Mouse (Mus musculus) mature B cell (primary cell): ENCODE data around the gene Ccdc69.

Experiments used
- in situ Hi-C: fragments of 300-500 bp; cut with MboI; formaldehyde crosslinking; loops from 2 replicates; pipeline ENCODE4 v1.14.3; 2019

The Ccdc69 gene

GRCm38 (mm10) chr11:55036601-55037000, 41.3 kb downstream of the Ccdc69 start:
- in situ Hi-C loops = no loop called here

GRCm38 (mm10) chr11:55033040-55033660, 44.8 kb downstream of the Ccdc69 start, which contains the start of gene Anxa6:
Anxa6 (minus strand) TSS chr11:55033445.
- in situ Hi-C loops = no loop called here

GRCm38 (mm10) chr11:55032286-55032685, 45.6 kb downstream of the Ccdc69 start:
- in situ Hi-C loops = no loop called here

DNA sequence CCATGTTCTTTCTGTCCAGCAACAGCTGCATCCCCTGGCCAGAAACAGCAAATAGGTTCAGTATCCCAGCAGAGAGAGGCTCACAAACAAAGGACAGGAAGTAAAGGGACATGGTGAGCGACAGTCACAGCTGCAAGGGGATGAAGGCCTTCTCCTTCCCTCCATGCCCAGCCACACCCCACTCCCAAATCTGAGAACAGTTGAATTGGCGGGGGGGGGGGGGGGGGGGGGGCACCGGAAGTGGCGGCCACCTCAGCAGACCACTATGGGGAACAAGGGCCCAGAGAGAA, 46.0 kb downstream of the Ccdc69 start:
- in situ Hi-C loops = no loop called here

DNA sequence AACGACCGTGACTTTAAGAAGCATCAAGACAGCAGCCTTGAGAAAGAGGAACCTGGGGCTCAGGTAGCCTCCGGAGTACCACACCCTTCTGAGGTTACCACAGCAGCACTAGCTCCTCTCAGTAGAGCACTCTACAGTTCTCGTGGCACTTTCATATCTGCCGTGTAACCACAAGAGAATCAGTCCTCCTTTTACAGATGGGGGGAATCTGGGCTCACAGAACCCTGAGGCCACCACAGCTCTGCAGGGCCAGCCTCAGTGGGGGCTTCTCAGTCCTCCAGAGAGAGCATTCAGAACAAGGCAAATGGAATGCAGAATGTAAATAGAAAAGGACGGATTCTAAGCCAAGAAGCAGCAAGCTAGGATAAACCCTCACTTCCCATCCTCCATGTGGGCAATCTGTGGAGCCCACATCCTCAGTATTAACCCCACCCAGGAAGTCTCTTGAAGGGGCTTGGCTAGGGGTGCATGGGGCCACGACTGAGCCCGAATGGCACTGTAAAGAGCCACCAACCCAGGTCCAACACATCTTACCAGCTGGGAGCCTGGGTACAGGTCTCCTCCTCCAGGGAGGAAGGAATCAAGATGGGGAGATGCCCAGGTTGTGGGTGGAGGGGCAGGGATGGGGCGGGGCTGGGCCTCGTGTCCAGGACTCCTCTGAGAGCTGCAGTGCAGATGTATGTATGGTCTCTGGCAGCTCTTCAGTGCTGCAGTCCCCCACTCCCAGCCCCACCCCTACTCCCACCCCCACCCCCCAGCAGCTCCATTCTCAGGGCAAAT, 46.5 kb downstream of the Ccdc69 start:
- in situ Hi-C loops = no loop called here

DNA sequence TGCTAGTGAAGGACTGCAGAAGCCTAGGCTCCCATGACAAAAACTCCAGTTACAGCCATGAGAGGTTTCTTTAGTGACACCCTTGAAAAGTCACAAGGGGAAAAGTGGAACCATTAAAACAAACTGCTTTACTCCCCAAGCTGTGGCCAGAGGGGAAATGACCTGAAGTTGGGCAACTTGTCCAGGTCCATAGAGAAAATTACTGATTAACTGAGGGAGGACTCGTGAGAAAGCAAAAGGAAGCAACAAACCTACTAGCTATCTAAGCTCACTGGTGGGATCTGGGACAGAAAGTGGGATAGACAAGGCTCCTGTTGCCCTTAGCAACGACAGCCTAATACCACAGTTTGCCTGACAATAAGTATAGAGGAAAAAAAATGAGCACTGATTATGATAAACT, 49.4 kb downstream of the Ccdc69 start:
- in situ Hi-C loops = no loop called here

DNA sequence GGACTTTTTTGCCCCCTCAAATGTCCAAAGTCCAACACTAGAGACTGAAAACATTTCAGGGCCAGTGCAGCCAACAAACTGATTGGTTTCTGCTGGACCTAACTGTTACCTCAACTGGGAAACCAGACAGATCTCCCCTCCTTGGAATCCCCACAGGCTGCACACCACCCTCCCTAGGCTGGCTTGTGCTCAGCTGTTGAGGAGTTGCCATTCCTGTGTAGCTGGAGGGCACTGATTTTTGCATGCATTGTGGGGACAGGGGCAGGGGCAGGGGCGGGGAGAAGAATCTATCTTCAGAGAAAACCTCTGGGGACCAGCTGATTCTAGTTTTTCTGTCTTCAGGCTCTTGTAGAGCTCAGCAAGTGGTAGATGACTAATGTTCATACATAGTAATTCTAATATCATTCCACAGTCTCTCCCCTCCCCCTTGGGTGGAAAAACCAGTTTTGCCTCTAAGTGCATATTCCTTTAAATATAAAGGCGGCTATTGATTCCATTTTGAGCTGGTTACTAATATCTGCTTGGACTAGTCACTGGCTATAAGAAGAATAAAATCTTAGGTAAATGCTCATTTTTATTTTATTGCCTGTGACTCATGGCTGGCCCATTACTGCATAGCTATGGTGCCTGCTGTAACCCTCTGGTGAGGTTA, 50.6 kb downstream of the Ccdc69 start:
- in situ Hi-C loops = no loop called here

GRCm38 (mm10) chr11:55025896-55026295, 52.0 kb downstream of the Ccdc69 start:
- in situ Hi-C loops = no loop called here

- in situ Hi-C loops = no loop called here
Observed at GRCm38 (mm10) chr11:55023583-55023982, 54.3 kb downstream of the Ccdc69 start.

GRCm38 (mm10) chr11:55023049-55023564, 54.8 kb downstream of the Ccdc69 start:
- in situ Hi-C loops = no loop called here

GRCm38 (mm10) chr11:55022508-55022907, 55.4 kb downstream of the Ccdc69 start:
- in situ Hi-C loops = no loop called here

DNA sequence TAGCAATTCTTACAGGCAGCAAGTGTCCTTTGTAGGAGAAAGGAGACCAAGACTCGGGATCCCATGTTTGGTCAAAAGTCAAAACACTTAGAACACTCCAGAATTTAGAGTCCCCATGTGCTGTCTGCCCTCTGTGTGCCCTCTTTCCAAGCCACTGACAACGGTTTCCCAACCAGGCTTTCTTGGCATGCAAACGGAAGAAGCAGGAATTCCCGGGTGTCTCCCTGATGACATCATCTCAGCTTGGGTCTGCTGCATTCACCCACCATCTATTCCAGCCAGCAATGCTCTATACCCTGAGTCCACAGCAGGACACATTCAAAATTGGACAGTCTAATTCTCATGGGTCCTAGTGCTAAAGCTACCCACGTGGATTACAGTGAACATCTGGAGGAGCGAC, 56.1 kb downstream of the Ccdc69 start:
- in situ Hi-C loops = no loop called here

- in situ Hi-C loops = no loop called here
Observed at GRCm38 (mm10) chr11:55021458-55021857, 56.5 kb downstream of the Ccdc69 start.

- in situ Hi-C loops = no loop called here
Observed at GRCm38 (mm10) chr11:55019711-55020110, 58.2 kb downstream of the Ccdc69 start.

DNA sequence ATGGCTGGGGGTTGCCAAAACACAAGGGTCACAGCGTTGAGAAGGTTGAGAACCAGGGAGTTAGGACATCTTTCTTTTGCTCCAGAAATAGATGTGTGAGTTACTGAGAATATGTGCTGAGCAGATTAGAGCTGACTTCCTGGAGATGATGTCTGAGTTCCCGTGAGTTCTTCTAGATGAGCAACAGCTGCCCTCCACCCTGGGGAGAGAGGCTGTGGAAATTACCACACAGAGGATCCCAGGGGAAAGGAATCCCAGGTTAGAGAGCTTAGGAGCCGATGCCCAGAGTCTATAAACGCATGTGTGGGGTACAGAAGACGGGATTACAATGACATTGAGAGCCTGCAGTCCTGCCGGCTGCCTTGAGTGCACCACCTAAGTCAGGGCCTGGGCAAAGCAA, 59.9 kb downstream of the Ccdc69 start:
- in situ Hi-C loops = no loop called here

- in situ Hi-C loops = no loop called here
Observed at GRCm38 (mm10) chr11:55017201-55017600, 60.7 kb downstream of the Ccdc69 start.

GRCm38 (mm10) chr11:55016758-55017157, 61.2 kb downstream of the Ccdc69 start:
- in situ Hi-C loops = no loop called here

GRCm38 (mm10) chr11:55015831-55016241, 62.1 kb downstream of the Ccdc69 start:
- in situ Hi-C loops = no loop called here

GRCm38 (mm10) chr11:55015264-55015663, 62.7 kb downstream of the Ccdc69 start:
- in situ Hi-C loops = no loop called here

- in situ Hi-C loops = no loop called here
Observed at GRCm38 (mm10) chr11:55013802-55014201, 64.1 kb downstream of the Ccdc69 start.

- in situ Hi-C loops = no loop called here
Observed at GRCm38 (mm10) chr11:55012551-55013521, 65.1 kb downstream of the Ccdc69 start.

GRCm38 (mm10) chr11:55011440-55011839, 66.5 kb downstream of the Ccdc69 start:
- in situ Hi-C loops = no loop called here
